Mouse (Mus musculus) heart, embryonic 15.5 days (tissue): Measurements from ENCODE around the gene Stk40. TPM values are rescaled to one million over a fixed set of nuclear protein-coding genes. Genes with fewer than 3 reads are reported as not detected.
A peak's percentile ranks its signal among the peaks of the same experiment; 100 is the strongest.
"Not testable (repeated sequence)": the region's sequence is repeated elsewhere in the genome, so short reads cannot be mapped to it uniquely, and the experiment has no call there.

Source experiments
- ATAC-seq: fragments of 200-750 bp; cut with Nextera tagmentation; replicated peaks from 2 replicates; pipeline ENCODE4 v1.8.0; 2017; ENCODE audit warnings: low read depth, moderate TSS enrichment; ENCODE audit not compliant: insufficient number of reproducible peaks, insufficient read depth, low FRiP score
- H3K27ac ChIP-seq: fragments of 300-500 bp; sonication (generic); 2 replicates; pipeline ENCODE4 v1.5.1; 2015; ENCODE audit warnings: mild to moderate bottlenecking, inconsistent platforms
- H3K27me3 ChIP-seq: fragments of 300-500 bp; sonication (generic); 2 replicates; pipeline ENCODE4 v1.6.1; 2015; ENCODE audit warnings: inconsistent platforms
- H3K36me3 ChIP-seq: fragments of 300-500 bp; sonication (generic); 2 replicates; pipeline ENCODE4 v1.6.1; 2015; ENCODE audit warnings: mild to moderate bottlenecking, inconsistent platforms
- H3K4me1 ChIP-seq: fragments of 300-500 bp; sonication (generic); replicated peaks from 2 replicates; pipeline ENCODE4 v1.6.1; 2015; ENCODE audit warnings: inconsistent platforms
- H3K4me2 ChIP-seq: fragments of 300-500 bp; sonication (generic); 2 replicates; pipeline ENCODE4 v1.6.1; 2015; ENCODE audit warnings: inconsistent platforms, mild to moderate bottlenecking, moderate library complexity
- H3K4me3 ChIP-seq: fragments of 300-500 bp; sonication (generic); 2 replicates; pipeline ENCODE4 v1.5.1; 2015; ENCODE audit warnings: mild to moderate bottlenecking, inconsistent platforms
- H3K9ac ChIP-seq: fragments of 300-500 bp; sonication (generic); 2 replicates; pipeline ENCODE4 v1.6.1; 2015; ENCODE audit warnings: mild to moderate bottlenecking, inconsistent platforms
- H3K9me3 ChIP-seq: fragments of 300-500 bp; sonication (generic); replicated peaks from 2 replicates; pipeline ENCODE4 v1.6.1; 2016; ENCODE audit warnings: inconsistent platforms
- WGBS: fragments of 180-500 bp; shearing (Covaris S2); methylation state at CpG from one replicate; pipeline ENCODE4 v1.1.7; 2015; ENCODE audit warnings: mixed read lengths; 5-methylcytosine and 5-hydroxymethylcytosine counted together
- polyA plus RNA-seq: library from polyadenylated mRNA; unstranded; fragments of >200 nt; fragmentation: Nextera tagmentation; extraction: Ambion mirVana; gene quantifications from 2 replicates; pipeline ENCODE4 v1.2.1, GENCODE M21; 2015

The Stk40 gene
- polyA plus RNA-seq, 1 experiment from 2014 or later: 20.6 TPM

GRCm38 (mm10) chr4:126081601-126082000 lies 22.2 kb upstream of the Stk40 start:
- H3K4me1 ChIP-seq: no peaks in the 10 kb centered on the region
- no peak overlapping the region for H3K27ac ChIP-seq
- WGBS: 81% methylated on average over 1 of the region's 1 CpGs
- ATAC-seq: no peak
- no peak overlapping the region for H3K4me3 ChIP-seq
- H3K27me3 ChIP-seq: no peaks in the 10 kb centered on the region
- no peak overlapping the region for H3K4me2 ChIP-seq
- H3K9me3 ChIP-seq: no peaks in the 10 kb centered on the region
- H3K9ac ChIP-seq: no peak overlapping the region
- no peaks in the 10 kb centered on the region for H3K36me3 ChIP-seq

GRCm38 (mm10) chr4:126083021-126083420 lies 20.7 kb upstream of the Stk40 start:
- Histone ChIP-seq H3K4me3 (no peak overlapping the region), H3K27me3 (no peaks in the 10 kb centered on the region), H3K9ac (no peak overlapping the region), H3K9me3 (no peaks in the 10 kb centered on the region), H3K27ac (no peak overlapping the region), H3K4me1 (0 out of 2 replicates have a peak, but pooled peaks cover 3% of the 10 kb centered on the region), H3K4me2 (no peak overlapping the region), H3K36me3 (no peaks in the 10 kb centered on the region)
- 75% methylated on average over 9 of the region's 9 CpGs for WGBS
- ATAC-seq: no peak

- no peak for ATAC-seq
- 0 out of 2 replicates have a peak, but pooled peaks cover 3% of the 10 kb centered on the region for H3K4me1 ChIP-seq
- no peak overlapping the region for H3K4me3 ChIP-seq
- no peak overlapping the region for H3K4me2 ChIP-seq
- H3K27me3 ChIP-seq: no peaks in the 10 kb centered on the region
- H3K9ac ChIP-seq: no peak overlapping the region
- no peaks in the 10 kb centered on the region for H3K36me3 ChIP-seq
- 66% methylated on average over 8 of the region's 8 CpGs for WGBS
- no peak overlapping the region for H3K27ac ChIP-seq
- H3K9me3 ChIP-seq: no peaks in the 10 kb centered on the region
Measured at GRCm38 (mm10) chr4:126084382-126084781, 19.4 kb upstream of the Stk40 start.

GRCm38 (mm10) chr4:126085996-126086576 lies 17.7 kb upstream of the Stk40 start:
- Histone ChIP-seq H3K4me2 (no peak overlapping the region), H3K9me3 (no peaks in the 10 kb centered on the region), H3K27ac (no peak overlapping the region), H3K4me3 (no peak overlapping the region), H3K36me3 (no peaks in the 10 kb centered on the region), H3K27me3 (no peaks in the 10 kb centered on the region), H3K9ac (no peak overlapping the region), H3K4me1 (0 out of 2 replicates have a peak, but pooled peaks cover 3% of the 10 kb centered on the region)
- peak; percentile 58; the same call in 1 of the 2 replicates for ATAC-seq
- WGBS: 23% methylated on average over 7 of the region's 7 CpGs

- 54% methylated on average over 7 of the region's 7 CpGs for WGBS
- Histone ChIP-seq H3K9me3 (no peaks in the 10 kb centered on the region), H3K9ac (no peak overlapping the region), H3K27ac (no peak overlapping the region), H3K27me3 (no peaks in the 10 kb centered on the region), H3K4me2 (no peak overlapping the region), H3K4me3 (no peak overlapping the region), H3K4me1 (0 out of 2 replicates have a peak, but pooled peaks cover 3% of the 10 kb centered on the region), H3K36me3 (no peaks in the 10 kb centered on the region)
- ATAC-seq: no peak
Measured at GRCm38 (mm10) chr4:126090101-126090847, 13.5 kb upstream of the Stk40 start.

- H3K27ac ChIP-seq: no peak overlapping the region
- H3K9ac ChIP-seq: no peak overlapping the region
- WGBS: 75% methylated on average over 4 of the region's 4 CpGs
- no peak overlapping the region for H3K4me2 ChIP-seq
- H3K4me1 ChIP-seq: 0 out of 2 replicates have a peak, but pooled peaks cover 3% of the 10 kb centered on the region
- H3K27me3 ChIP-seq: no peaks in the 10 kb centered on the region
- H3K4me3 ChIP-seq: no peak overlapping the region
- no peaks in the 10 kb centered on the region for H3K36me3 ChIP-seq
- no peaks in the 10 kb centered on the region for H3K9me3 ChIP-seq
- no peak for ATAC-seq
Measured at GRCm38 (mm10) chr4:126090848-126091124, 13.0 kb upstream of the Stk40 start.

- no peaks in the 10 kb centered on the region for H3K27me3 ChIP-seq
- no peaks in the 10 kb centered on the region for H3K36me3 ChIP-seq
- ATAC-seq: no peak
- H3K4me2 ChIP-seq: no peak overlapping the region
- no peak overlapping the region for H3K9ac ChIP-seq
- WGBS: 80% methylated on average over 8 of the region's 8 CpGs
- H3K4me1 ChIP-seq: peaks cover 6% of the 10 kb centered on the region
- no peak overlapping the region for H3K4me3 ChIP-seq
- no peak overlapping the region for H3K27ac ChIP-seq
- H3K9me3 ChIP-seq: no peaks in the 10 kb centered on the region
Measured at GRCm38 (mm10) chr4:126091873-126092272, 11.9 kb upstream of the Stk40 start.

GRCm38 (mm10) chr4:126095622-126096430 lies 7.9 kb upstream of the Stk40 start:
- peak overlapping the region; percentile 71 for H3K4me3 ChIP-seq
- 55% methylated on average over 14 of the region's 14 CpGs for WGBS
- H3K27me3 ChIP-seq, H3K36me3 ChIP-seq, H3K9ac ChIP-seq, H3K9me3 ChIP-seq, ATAC-seq, H3K27ac ChIP-seq: not testable (repeated sequence)
- H3K4me2 ChIP-seq: peak overlapping the region; percentile 70
- H3K4me1 ChIP-seq: peaks cover 37% of the 10 kb centered on the region

- Histone ChIP-seq H3K4me3 (peak within 1 kb of the TSS; percentile 71), H3K4me1 (peaks cover 39% of the 10 kb centered on the region), H3K9ac (peak within 1 kb of the TSS; percentile 75), H3K27ac (peak within 1 kb of the TSS; percentile 82), H3K9me3 (no peaks in the 10 kb centered on the region), H3K4me2 (peak within 1 kb of the TSS; percentile 70), H3K27me3 (no peaks in the 10 kb centered on the region), H3K36me3 (0 out of 2 replicates have a peak, but pooled peaks cover 3% of the 10 kb centered on the region)
- ATAC-seq: peak; percentile 99
- 2% methylated on average over 37 of the region's 37 CpGs for WGBS
Measured at GRCm38 (mm10) chr4:126096464-126097111, 7.2 kb upstream of the Stk40 start, which contains the start of gene Lsm10. TSS of gene Lsm10 (plus strand) at chr4:126096623.

GRCm38 (mm10) chr4:126097711-126098253 lies 6.0 kb upstream of the Stk40 start:
- 91% methylated on average over 20 of the region's 20 CpGs for WGBS

More at GRCm38 (mm10) chr4:126097711-126098253, 6.0 kb upstream of the Stk40 start:
- no peak for ATAC-seq
- H3K27ac ChIP-seq: no peak overlapping the region
- H3K4me2 ChIP-seq: no peak overlapping the region
- H3K9me3 ChIP-seq: no peaks in the 10 kb centered on the region
- no peaks in the 10 kb centered on the region for H3K27me3 ChIP-seq
- no peak overlapping the region for H3K9ac ChIP-seq
- peaks cover 49% of the 10 kb centered on the region for H3K4me1 ChIP-seq
- H3K36me3 ChIP-seq: 0 out of 2 replicates have a peak, but pooled peaks cover 3% of the 10 kb centered on the region
- peak overlapping the region; percentile 71; the same call in 1 of the 2 replicates for H3K4me3 ChIP-seq
